Mouse (Mus musculus) heart, embryonic 10.5 days (tissue): ENCODE results near the gene Prdm11. TPM values are rescaled to one million over a fixed set of nuclear protein-coding genes. Genes with fewer than 3 reads are reported as not detected.

Experiments used
- DNase-seq: peaks from one replicate; pipeline ENCODE4 v3.0.0-alpha.2; 2017; ENCODE audit warnings: low spot score
- H3K27ac ChIP-seq: fragments of 300-500 bp; sonication (generic); 2 replicates; pipeline ENCODE4 v1.5.1; 2016; ENCODE audit warnings: mild to moderate bottlenecking
- H3K27me3 ChIP-seq: fragments of 300-500 bp; sonication (generic); 2 replicates; pipeline ENCODE4 v1.6.1; 2016; ENCODE audit warnings: mild to moderate bottlenecking; ENCODE audit not compliant: poor library complexity, insufficient read depth, severe bottlenecking
- H3K36me3 ChIP-seq: fragments of 300-500 bp; sonication (generic); 2 replicates; pipeline ENCODE4 v1.6.1; 2016; ENCODE audit warnings: mild to moderate bottlenecking, moderate library complexity
- H3K4me1 ChIP-seq: fragments of 300-500 bp; sonication (generic); 2 replicates; pipeline ENCODE4 v1.6.1; 2016; ENCODE audit warnings: mild to moderate bottlenecking
- H3K4me3 ChIP-seq: fragments of 300-500 bp; sonication (generic); 2 replicates; pipeline ENCODE4 v1.5.1; 2016; ENCODE audit warnings: mild to moderate bottlenecking, moderate library complexity
- H3K9me3 ChIP-seq: fragments of 300-500 bp; sonication (generic); 2 replicates; pipeline ENCODE4 v1.6.1; 2016; ENCODE audit warnings: mild to moderate bottlenecking, moderate library complexity
- WGBS: fragments of 180-500 bp; shearing (Covaris S2); methylation state at CpG from one replicate; pipeline ENCODE4 v1.1.7; 2016; 5-methylcytosine and 5-hydroxymethylcytosine counted together
- polyA plus RNA-seq: library from polyadenylated mRNA; unstranded; fragments of >200 nt; fragmentation: Nextera tagmentation; extraction: Ambion mirVana; gene quantifications from 2 replicates; pipeline ENCODE4 v1.2.1, GENCODE M21; 2016

Prdm11 gene
- polyA plus RNA-seq, 1 experiment from 2014 or later, result 4.5 TPM

- no peaks in the 10 kb centered on the region for H3K27me3 ChIP-seq
- no peak overlapping the region for H3K27ac ChIP-seq
- H3K36me3 ChIP-seq, result peaks cover 8% of the 10 kb centered on the region
- no peak for DNase-seq
- no peak overlapping the region for H3K4me3 ChIP-seq
- WGBS, result 90% methylated on average over 8 of the region's 8 CpGs
- peaks cover 33% of the 10 kb centered on the region for H3K4me1 ChIP-seq
- H3K9me3 ChIP-seq, result 0 out of 2 replicates have a peak, but pooled peaks cover under 1% of the 10 kb centered on the region
Measured at GRCm38 (mm10) chr2:93017151-93017550, 28.8 kb downstream of the Prdm11 start.

- Histone ChIP-seq H3K36me3 (peaks cover 24% of the 10 kb centered on the region), H3K27ac (peak overlapping the region; percentile 94), H3K27me3 (no peaks in the 10 kb centered on the region), H3K4me1 (peaks cover 33% of the 10 kb centered on the region), H3K4me3 (peak overlapping the region; percentile 79), H3K9me3 (no peaks in the 10 kb centered on the region)
- 2% methylated on average over 40 of the region's 40 CpGs for WGBS
- DNase-seq, result no peak
Measured at GRCm38 (mm10) chr2:93015041-93015440, 30.9 kb downstream of the Prdm11 start.

GRCm38 (mm10) chr2:93014093-93014937, 31.7 kb downstream of the Prdm11 start:
- DNase-seq, result peak; percentile 90
- Histone ChIP-seq H3K36me3 (peaks cover 25% of the 10 kb centered on the region), H3K9me3 (no peaks in the 10 kb centered on the region), H3K27ac (peak overlapping the region; percentile 94), H3K4me3 (peak overlapping the region; percentile 79), H3K27me3 (no peaks in the 10 kb centered on the region), H3K4me1 (peaks cover 33% of the 10 kb centered on the region)
- WGBS, result 4% methylated on average over 45 of the region's 50 CpGs

- H3K27ac ChIP-seq, result peak overlapping the region; percentile 94
- peak overlapping the region; percentile 79 for H3K4me3 ChIP-seq
- H3K36me3 ChIP-seq, result peaks cover 32% of the 10 kb centered on the region
- no peak for DNase-seq
- WGBS, result 59% methylated on average over 8 of the region's 8 CpGs
- no peaks in the 10 kb centered on the region for H3K9me3 ChIP-seq
- no peaks in the 10 kb centered on the region for H3K27me3 ChIP-seq
- peaks cover 27% of the 10 kb centered on the region for H3K4me1 ChIP-seq
Measured at GRCm38 (mm10) chr2:93013415-93014092, 32.4 kb downstream of the Prdm11 start.

- WGBS, result 96% methylated on average over 3 of the region's 3 CpGs
- H3K4me3 ChIP-seq, result no peak overlapping the region
- peaks cover 38% of the 10 kb centered on the region for H3K36me3 ChIP-seq
- H3K27ac ChIP-seq, result peak overlapping the region; percentile 24; the same call in 1 of the 2 replicates
- peaks cover 24% of the 10 kb centered on the region for H3K4me1 ChIP-seq
- H3K27me3 ChIP-seq, result no peaks in the 10 kb centered on the region
- no peaks in the 10 kb centered on the region for H3K9me3 ChIP-seq
- DNase-seq, result no peak
Measured at GRCm38 (mm10) chr2:93012976-93013375, 33.0 kb downstream of the Prdm11 start.

- no peak for DNase-seq
- H3K27me3 ChIP-seq, result no peaks in the 10 kb centered on the region
- peaks cover 41% of the 10 kb centered on the region for H3K36me3 ChIP-seq
- no peaks in the 10 kb centered on the region for H3K9me3 ChIP-seq
- 89% methylated on average over 9 of the region's 9 CpGs for WGBS
- no peak overlapping the region for H3K27ac ChIP-seq
- H3K4me1 ChIP-seq, result peaks cover 24% of the 10 kb centered on the region
- H3K4me3 ChIP-seq, result no peak overlapping the region
Measured at GRCm38 (mm10) chr2:93011933-93012332, 34.0 kb downstream of the Prdm11 start.

- 94% methylated on average over 5 of the region's 5 CpGs for WGBS
- peaks cover 41% of the 10 kb centered on the region for H3K36me3 ChIP-seq
Measured at GRCm38 (mm10) chr2:93011465-93011864, 34.5 kb downstream of the Prdm11 start.

GRCm38 (mm10) chr2:93007967-93008685, 37.8 kb downstream of the Prdm11 start:
- peaks cover 65% of the 10 kb centered on the region for H3K36me3 ChIP-seq
- no peaks in the 10 kb centered on the region for H3K4me1 ChIP-seq
- no peaks in the 10 kb centered on the region for H3K9me3 ChIP-seq
- no peak overlapping the region for H3K4me3 ChIP-seq
- 90% methylated on average over 3 of the region's 3 CpGs for WGBS
- H3K27ac ChIP-seq, result peak overlapping the region; percentile 3; the same call in 1 of the 2 replicates
- DNase-seq, result peak; percentile 89
- no peaks in the 10 kb centered on the region for H3K27me3 ChIP-seq

More at GRCm38 (mm10) chr2:93011465-93011864, 34.5 kb downstream of the Prdm11 start:
- Histone ChIP-seq H3K27me3 (no peaks in the 10 kb centered on the region), H3K4me3 (no peak overlapping the region), H3K27ac (no peak overlapping the region), H3K9me3 (no peaks in the 10 kb centered on the region), H3K4me1 (peaks cover 24% of the 10 kb centered on the region)
- no peak for DNase-seq

GRCm38 (mm10) chr2:93005028-93005427, 40.9 kb downstream of the Prdm11 start:
- no peak for DNase-seq
- no peak overlapping the region for H3K27ac ChIP-seq

GRCm38 (mm10) chr2:92991976-92992375, 54.0 kb downstream of the Prdm11 start:
- peaks cover 59% of the 10 kb centered on the region for H3K36me3 ChIP-seq
- 0 out of 2 replicates have a peak, but pooled peaks cover 5% of the 10 kb centered on the region for H3K9me3 ChIP-seq
- 91% methylated on average over 5 of the region's 5 CpGs for WGBS
- no peak for DNase-seq
- H3K27me3 ChIP-seq, result no peaks in the 10 kb centered on the region
- no peak overlapping the region for H3K27ac ChIP-seq
- H3K4me1 ChIP-seq, result peaks cover 22% of the 10 kb centered on the region
- H3K4me3 ChIP-seq, result no peak overlapping the region

More at GRCm38 (mm10) chr2:93005028-93005427, 40.9 kb downstream of the Prdm11 start:
- Histone ChIP-seq H3K4me3 (no peak overlapping the region), H3K36me3 (peaks cover 55% of the 10 kb centered on the region), H3K27me3 (no peaks in the 10 kb centered on the region), H3K9me3 (no peaks in the 10 kb centered on the region), H3K4me1 (no peaks in the 10 kb centered on the region)
- 81% methylated on average over 4 of the region's 4 CpGs for WGBS

- peaks cover 42% of the 10 kb centered on the region for H3K4me1 ChIP-seq
- H3K27ac ChIP-seq, result no peak overlapping the region
- H3K4me3 ChIP-seq, result no peak overlapping the region
- H3K9me3 ChIP-seq, result no peaks in the 10 kb centered on the region
- 82% methylated on average over 9 of the region's 9 CpGs for WGBS
- peaks cover 66% of the 10 kb centered on the region for H3K36me3 ChIP-seq
- no peak for DNase-seq
- H3K27me3 ChIP-seq, result peaks cover 4% of the 10 kb centered on the region; the same call in 1 of the 2 replicates
Measured at GRCm38 (mm10) chr2:92989593-92989992, 56.4 kb downstream of the Prdm11 start.

GRCm38 (mm10) chr2:92987901-92988631, 57.9 kb downstream of the Prdm11 start:
- H3K9me3 ChIP-seq, result no peaks in the 10 kb centered on the region
- H3K4me3 ChIP-seq, result peak overlapping the region; percentile 45
- 16% methylated on average over 19 of the region's 19 CpGs for WGBS
- DNase-seq, result peak; percentile 87
- peaks cover 51% of the 10 kb centered on the region for H3K4me1 ChIP-seq
- peaks cover 4% of the 10 kb centered on the region; the same call in 1 of the 2 replicates for H3K27me3 ChIP-seq
- H3K27ac ChIP-seq, result peak overlapping the region; percentile 83
- H3K36me3 ChIP-seq, result peaks cover 60% of the 10 kb centered on the region
